Mouse (Mus musculus): Measurements from ENCODE around the gene Arhgap22. TPM values are rescaled to one million over a fixed set of nuclear protein-coding genes. Genes with fewer than 3 reads are reported as not detected.
A peak's percentile ranks its signal among the peaks of the same experiment; 100 is the strongest.

Gene Arhgap22
- polyA plus RNA-seq, 1 experiment from 2014 or later: 8.1 TPM

- peak; percentile 50; the same call in 1 of the 2 replicates for ATAC-seq (ENCODE audit: insufficient number of reproducible peaks, insufficient read depth, low FRiP score, low read depth)
- WGBS: under 1% methylated on average over 106 of the region's 106 CpGs
- Histone ChIP-seq H3K27ac (ENCODE audit: low read length) (peak overlapping the region; percentile 35; the same call in 1 of the 2 replicates), H3K4me3 (ENCODE audit: low read depth, low read length) (peak overlapping the region; percentile 60), H3K4me2 (replicated peaks; ENCODE audit: low read depth, low read length) (peak overlapping the region; percentile 100), H3K9me3 (ENCODE audit: control insufficient read depth, low read depth, low read length) (no peaks in the 10 kb centered on the region), H3K9ac (replicated peaks; ENCODE audit: low read depth, low read length) (peak overlapping the region; percentile 43), H3K4me1 (ENCODE audit: control insufficient read depth, insufficient read depth, low read length) (peaks cover 18% of the 10 kb centered on the region), H3K36me3 (ENCODE audit: control insufficient read depth, insufficient read depth, low read length) (no peaks in the 10 kb centered on the region), H3K27me3 (ENCODE audit: control insufficient read depth, insufficient read depth, low read length) (no peaks in the 10 kb centered on the region)
Observed at GRCm38 (mm10) chr14:33319541-33320521, 106.0 kb downstream of the Arhgap22 start.

- peaks cover 18% of the 10 kb centered on the region for H3K4me1 ChIP-seq (ENCODE audit: control insufficient read depth, insufficient read depth, low read length)
- WGBS: 10% methylated on average over 7 of the region's 7 CpGs
- no peak for ATAC-seq (ENCODE audit: insufficient number of reproducible peaks, insufficient read depth, low FRiP score, low read depth)
- no peaks in the 10 kb centered on the region for H3K36me3 ChIP-seq (ENCODE audit: control insufficient read depth, insufficient read depth, low read length)
- H3K9ac ChIP-seq (replicated peaks; ENCODE audit: low read depth, low read length): no peak overlapping the region
- H3K9me3 ChIP-seq (ENCODE audit: control insufficient read depth, low read depth, low read length): no peaks in the 10 kb centered on the region
- H3K4me2 ChIP-seq (replicated peaks; ENCODE audit: low read depth, low read length): peak overlapping the region; percentile 100
- H3K27ac ChIP-seq (ENCODE audit: low read length): no peak overlapping the region; the same call in 1 of the 2 replicates
- peak overlapping the region; percentile 60; the same call in 1 of the 2 replicates for H3K4me3 ChIP-seq (ENCODE audit: low read depth, low read length)
- no peaks in the 10 kb centered on the region for H3K27me3 ChIP-seq (ENCODE audit: control insufficient read depth, insufficient read depth, low read length)
Observed at GRCm38 (mm10) chr14:33320856-33321255, 107.0 kb downstream of the Arhgap22 start.

DNA sequence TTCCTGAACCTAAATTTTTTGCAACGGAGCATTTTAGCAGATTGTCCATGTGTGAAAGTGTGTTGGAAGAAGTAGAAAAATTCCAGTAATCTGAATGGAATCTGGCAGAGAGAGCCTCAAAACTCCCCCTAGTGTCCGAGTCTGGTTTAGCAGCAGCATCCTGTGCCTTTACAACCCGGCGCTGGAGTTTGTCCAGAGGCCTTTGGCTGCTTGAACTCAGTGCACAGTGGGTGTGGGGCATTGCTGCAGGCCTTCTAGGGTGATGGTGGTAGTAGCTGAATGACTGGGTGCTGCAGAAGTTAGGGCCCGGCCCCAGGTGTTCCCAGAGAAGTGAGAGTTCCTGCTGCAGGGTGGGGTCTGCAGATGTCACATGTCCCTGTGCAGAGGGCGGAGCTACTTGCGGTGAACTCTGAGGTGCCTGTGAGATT is 108.8 kb downstream of the Arhgap22 start:
- ATAC-seq (ENCODE audit: insufficient number of reproducible peaks, insufficient read depth, low FRiP score, low read depth): no peak
- no peak overlapping the region for H3K4me3 ChIP-seq (ENCODE audit: low read depth, low read length)
- 27% methylated on average over 7 of the region's 7 CpGs for WGBS
- no peak overlapping the region for H3K9ac ChIP-seq (replicated peaks; ENCODE audit: low read depth, low read length)
- peaks cover 17% of the 10 kb centered on the region for H3K4me1 ChIP-seq (ENCODE audit: control insufficient read depth, insufficient read depth, low read length)
- H3K9me3 ChIP-seq (ENCODE audit: control insufficient read depth, low read depth, low read length): no peaks in the 10 kb centered on the region
- H3K36me3 ChIP-seq (ENCODE audit: control insufficient read depth, insufficient read depth, low read length): no peaks in the 10 kb centered on the region
- H3K4me2 ChIP-seq (replicated peaks; ENCODE audit: low read depth, low read length): no peak overlapping the region
- no peak overlapping the region for H3K27ac ChIP-seq (ENCODE audit: low read length)
- no peaks in the 10 kb centered on the region for H3K27me3 ChIP-seq (ENCODE audit: control insufficient read depth, insufficient read depth, low read length)

GRCm38 (mm10) chr14:33324556-33324955 is 110.7 kb downstream of the Arhgap22 start:
- Histone ChIP-seq H3K9ac (replicated peaks; ENCODE audit: low read depth, low read length) (no peak overlapping the region), H3K27ac (ENCODE audit: low read length) (no peak overlapping the region), H3K9me3 (ENCODE audit: control insufficient read depth, low read depth, low read length) (no peaks in the 10 kb centered on the region), H3K4me2 (replicated peaks; ENCODE audit: low read depth, low read length) (no peak overlapping the region), H3K36me3 (ENCODE audit: control insufficient read depth, insufficient read depth, low read length) (no peaks in the 10 kb centered on the region), H3K4me1 (ENCODE audit: control insufficient read depth, insufficient read depth, low read length) (peaks cover 10% of the 10 kb centered on the region), H3K27me3 (ENCODE audit: control insufficient read depth, insufficient read depth, low read length) (no peaks in the 10 kb centered on the region), H3K4me3 (ENCODE audit: low read depth, low read length) (no peak overlapping the region)
- ATAC-seq (ENCODE audit: insufficient number of reproducible peaks, insufficient read depth, low FRiP score, low read depth): no peak
- WGBS: 58% methylated on average over 6 of the region's 6 CpGs

- no peaks in the 10 kb centered on the region for H3K36me3 ChIP-seq (ENCODE audit: control insufficient read depth, insufficient read depth, low read length)
- 60% methylated on average over 5 of the region's 5 CpGs for WGBS
- no peaks in the 10 kb centered on the region for H3K27me3 ChIP-seq (ENCODE audit: control insufficient read depth, insufficient read depth, low read length)
- no peak overlapping the region for H3K27ac ChIP-seq (ENCODE audit: low read length)
- no peak overlapping the region for H3K4me2 ChIP-seq (replicated peaks; ENCODE audit: low read depth, low read length)
- no peak overlapping the region for H3K9ac ChIP-seq (replicated peaks; ENCODE audit: low read depth, low read length)
- no peaks in the 10 kb centered on the region for H3K9me3 ChIP-seq (ENCODE audit: control insufficient read depth, low read depth, low read length)
- no peak for ATAC-seq (ENCODE audit: insufficient number of reproducible peaks, insufficient read depth, low FRiP score, low read depth)
- peaks cover 4% of the 10 kb centered on the region; the same call in 1 of the 2 replicates for H3K4me1 ChIP-seq (ENCODE audit: control insufficient read depth, insufficient read depth, low read length)
- H3K4me3 ChIP-seq (ENCODE audit: low read depth, low read length): no peak overlapping the region
Observed at GRCm38 (mm10) chr14:33328369-33328768, 114.5 kb downstream of the Arhgap22 start.

DNA sequence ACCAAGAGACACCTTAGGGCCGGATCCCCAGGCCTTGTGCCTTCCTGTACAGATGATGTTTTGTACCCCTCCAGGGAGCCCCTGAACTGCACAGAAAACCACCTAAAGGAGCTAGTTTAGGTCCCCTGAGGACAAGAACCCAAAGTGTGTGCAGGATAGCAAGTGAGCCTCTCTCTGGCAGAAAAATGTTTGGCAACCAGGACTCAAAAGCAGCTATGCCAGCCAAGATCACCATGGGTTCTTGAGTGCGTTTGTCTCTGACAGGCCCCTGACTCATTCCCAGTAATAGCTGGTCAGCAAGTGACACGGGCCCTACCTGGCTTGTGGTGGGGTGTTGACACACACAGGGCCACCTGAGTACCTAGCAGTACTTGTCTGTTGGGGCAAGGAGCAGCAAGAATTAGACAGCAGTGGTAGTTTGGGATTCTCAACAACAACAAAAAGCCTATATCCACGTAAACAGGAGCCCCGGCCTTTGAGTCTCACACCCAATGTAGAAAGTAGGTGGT is 115.5 kb downstream of the Arhgap22 start:
- peaks cover 4% of the 10 kb centered on the region; the same call in 1 of the 2 replicates for H3K4me1 ChIP-seq (ENCODE audit: control insufficient read depth, insufficient read depth, low read length)
- H3K27me3 ChIP-seq (ENCODE audit: control insufficient read depth, insufficient read depth, low read length): no peaks in the 10 kb centered on the region
- no peaks in the 10 kb centered on the region for H3K36me3 ChIP-seq (ENCODE audit: control insufficient read depth, insufficient read depth, low read length)
- no peak overlapping the region for H3K27ac ChIP-seq (ENCODE audit: low read length)
- no peak for ATAC-seq (ENCODE audit: insufficient number of reproducible peaks, insufficient read depth, low FRiP score, low read depth)
- 87% methylated on average over 5 of the region's 5 CpGs for WGBS
- no peak overlapping the region for H3K4me3 ChIP-seq (ENCODE audit: low read depth, low read length)
- H3K4me2 ChIP-seq (replicated peaks; ENCODE audit: low read depth, low read length): no peak overlapping the region
- no peaks in the 10 kb centered on the region for H3K9me3 ChIP-seq (ENCODE audit: control insufficient read depth, low read depth, low read length)
- no peak overlapping the region for H3K9ac ChIP-seq (replicated peaks; ENCODE audit: low read depth, low read length)

GRCm38 (mm10) chr14:33330986-33331385 is 117.2 kb downstream of the Arhgap22 start:
- ATAC-seq (ENCODE audit: insufficient number of reproducible peaks, insufficient read depth, low FRiP score, low read depth): no peak
- peaks cover 4% of the 10 kb centered on the region; the same call in 1 of the 2 replicates for H3K4me1 ChIP-seq (ENCODE audit: control insufficient read depth, insufficient read depth, low read length)
- H3K9ac ChIP-seq (replicated peaks; ENCODE audit: low read depth, low read length): no peak overlapping the region
- H3K9me3 ChIP-seq (ENCODE audit: control insufficient read depth, low read depth, low read length): no peaks in the 10 kb centered on the region
- H3K27ac ChIP-seq (ENCODE audit: low read length): no peak overlapping the region
- H3K36me3 ChIP-seq (ENCODE audit: control insufficient read depth, insufficient read depth, low read length): no peaks in the 10 kb centered on the region
- 57% methylated on average over 4 of the region's 4 CpGs for WGBS
- H3K4me3 ChIP-seq (ENCODE audit: low read depth, low read length): no peak overlapping the region
- H3K27me3 ChIP-seq (ENCODE audit: control insufficient read depth, insufficient read depth, low read length): no peaks in the 10 kb centered on the region
- no peak overlapping the region for H3K4me2 ChIP-seq (replicated peaks; ENCODE audit: low read depth, low read length)

GRCm38 (mm10) chr14:33331627-33332026 is 117.8 kb downstream of the Arhgap22 start:
- no peaks in the 10 kb centered on the region for H3K36me3 ChIP-seq (ENCODE audit: control insufficient read depth, insufficient read depth, low read length)
- no peaks in the 10 kb centered on the region for H3K9me3 ChIP-seq (ENCODE audit: control insufficient read depth, low read depth, low read length)
- H3K27ac ChIP-seq (ENCODE audit: low read length): no peak overlapping the region
- no peak overlapping the region for H3K4me3 ChIP-seq (ENCODE audit: low read depth, low read length)
- H3K27me3 ChIP-seq (ENCODE audit: control insufficient read depth, insufficient read depth, low read length): no peaks in the 10 kb centered on the region
- no peak overlapping the region for H3K9ac ChIP-seq (replicated peaks; ENCODE audit: low read depth, low read length)
- no peak; the same call in 1 of the 2 replicates for ATAC-seq (ENCODE audit: insufficient number of reproducible peaks, insufficient read depth, low FRiP score, low read depth)
- peaks cover 4% of the 10 kb centered on the region; the same call in 1 of the 2 replicates for H3K4me1 ChIP-seq (ENCODE audit: control insufficient read depth, insufficient read depth, low read length)
- no peak overlapping the region for H3K4me2 ChIP-seq (replicated peaks; ENCODE audit: low read depth, low read length)
- 54% methylated on average over 4 of the region's 4 CpGs for WGBS
